ENCODE assay signal across 8 mouse cellular contexts in the genomic region with DNA sequence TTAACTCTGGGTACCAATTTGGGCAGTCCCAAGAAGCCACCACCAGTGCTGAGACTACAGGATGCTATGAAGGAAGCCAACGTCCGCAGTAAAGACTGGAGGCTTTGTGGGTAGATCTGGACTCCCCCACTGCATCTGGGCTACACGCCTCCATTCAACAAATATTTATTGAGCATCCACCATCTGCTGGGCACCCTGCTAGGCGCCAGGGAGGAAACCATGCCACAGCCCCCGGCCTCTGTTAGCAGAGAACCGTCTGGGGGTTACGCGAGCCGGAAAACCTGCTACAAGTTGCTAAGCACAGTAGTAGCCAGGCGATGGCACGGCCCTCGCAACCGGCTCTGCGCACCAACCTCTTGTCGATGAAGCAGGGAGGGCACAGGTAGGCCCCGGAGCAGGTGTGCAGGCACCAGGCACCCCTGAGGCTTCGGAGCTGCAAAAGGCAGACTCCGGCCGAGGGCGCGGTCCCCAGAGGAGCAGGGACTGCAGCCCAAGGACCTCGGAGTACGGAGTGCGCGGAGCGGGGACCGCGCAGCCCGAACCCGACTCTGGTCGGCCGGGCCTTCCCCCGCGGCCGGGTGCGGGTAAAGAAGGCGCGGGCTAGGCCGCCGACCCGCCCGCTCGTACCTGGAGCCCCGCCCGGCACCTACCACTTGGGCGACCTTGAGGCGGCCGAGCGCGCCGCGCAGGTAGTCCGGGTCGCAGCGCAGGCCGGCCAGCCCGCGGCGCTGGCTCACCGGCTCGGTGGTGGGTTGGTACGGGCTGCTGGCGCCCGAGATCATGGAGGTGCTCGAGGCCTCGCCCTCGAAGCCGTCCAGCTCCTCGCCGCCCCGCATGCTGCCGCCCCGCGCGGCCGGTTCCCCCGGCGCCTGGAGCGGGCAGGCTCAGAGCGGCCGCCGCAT. TPM values are rescaled to one million over a fixed set of nuclear protein-coding genes. Genes with fewer than 3 reads are reported as not detected.
DNase-seq lines count a peak whose midpoint lies in the region; ATAC-seq and TF ChIP-seq lines count a peak whose summit lies in the region.

No protein-coding gene starts in this region.

- no peaks in the 10 kb centered on the region for H3K9me3 ChIP-seq in liver, embryonic 11.5 days (ENCODE audit: control insufficient read depth, low read length)
- H3K9me3 ChIP-seq in midbrain, embryonic 16.5 days (replicated peaks; ENCODE audit: control insufficient read depth, low read length, poor library complexity, severe bottlenecking) = no peaks in the 10 kb centered on the region
- H3K9me3 ChIP-seq in stomach, postnatal 0 days (ENCODE audit: control insufficient read depth, low read length) = no peaks in the 10 kb centered on the region

- H3K27me3 ChIP-seq in liver, embryonic 11.5 days (replicated peaks; ENCODE audit: control insufficient read depth, insufficient read depth, low read length) = 0 out of 2 replicates have a peak, but pooled peaks cover 4% of the 10 kb centered on the region
- H3K27me3 ChIP-seq in midbrain, embryonic 16.5 days (ENCODE audit: control insufficient read depth, insufficient read depth, low read depth, low read length) = no peaks in the 10 kb centered on the region
- H3K27me3 ChIP-seq in stomach, postnatal 0 days (ENCODE audit: control insufficient read depth, insufficient read depth, low read length) = no peaks in the 10 kb centered on the region

- no peaks in the 10 kb centered on the region for H3K36me3 ChIP-seq in liver, embryonic 11.5 days (ENCODE audit: control insufficient read depth, insufficient read depth, low read length)
- no peaks in the 10 kb centered on the region for H3K36me3 ChIP-seq in midbrain, embryonic 16.5 days (ENCODE audit: control insufficient read depth, insufficient read depth, low read length)
- no peaks in the 10 kb centered on the region for H3K36me3 ChIP-seq in stomach, postnatal 0 days (ENCODE audit: control insufficient read depth, insufficient read depth, low read length)

- TF ChIP-seq CTCF in stomach, postnatal 0 days (IDR thresholded peaks at IDR 0.05; ENCODE audit: low read depth) = no peak

- peaks cover 7% of the 10 kb centered on the region; the same call in 1 of the 2 replicates for H3K4me1 ChIP-seq in liver, embryonic 11.5 days (replicated peaks; ENCODE audit: control insufficient read depth, insufficient read depth, low read length)
- H3K4me1 ChIP-seq in midbrain, embryonic 16.5 days (ENCODE audit: control insufficient read depth, insufficient read depth, low read length) = peaks cover 15% of the 10 kb centered on the region
- H3K4me1 ChIP-seq in stomach, postnatal 0 days (replicated peaks; ENCODE audit: control insufficient read depth, insufficient read depth) = no peaks in the 10 kb centered on the region

- H3K4me2 ChIP-seq in liver, embryonic 11.5 days = peak overlapping the region; percentile 99
- H3K4me2 ChIP-seq in midbrain, embryonic 16.5 days (ENCODE audit: low read length) = peak overlapping the region; percentile 66
- H3K4me2 ChIP-seq in stomach, postnatal 0 days (replicated peaks; ENCODE audit: low read depth) = peak overlapping the region; percentile 93

- under 1% methylated on average over 74 of the region's 82 CpGs for WGBS in liver, embryonic 11.5 days
- WGBS in midbrain, embryonic 16.5 days = under 1% methylated on average over 59 of the region's 82 CpGs
- under 1% methylated on average over 41 of the region's 82 CpGs for WGBS in stomach, postnatal 0 days

- H3K27ac ChIP-seq in liver, embryonic 11.5 days (ENCODE audit: low read depth, low read length) = peak overlapping the region; percentile 13; the same call in 1 of the 2 replicates
- peak overlapping the region; percentile 81 for H3K27ac ChIP-seq in midbrain, embryonic 16.5 days (ENCODE audit: low read length)
- peak overlapping the region; percentile 95 for H3K27ac ChIP-seq in stomach, postnatal 0 days (replicated peaks)

- TF ChIP-seq EP300 in stomach, postnatal 0 days (optimal IDR thresholded peaks at IDR 0.05) = no peak

- ATAC-seq in granulocyte monocyte progenitor cell, adult 5-6 weeks (replicated peaks; ENCODE audit: poor library complexity, severe bottlenecking) = peak; percentile 41
- ATAC-seq in liver, embryonic 11.5 days (replicated peaks; ENCODE audit: low FRiP score) = peak; percentile 63
- ATAC-seq in midbrain, embryonic 16.5 days = peak; percentile 79
- peak; percentile 73 for ATAC-seq in stomach, postnatal 0 days (ENCODE audit: low FRiP score, low TSS enrichment)

- H3K4me3 ChIP-seq in liver, embryonic 11.5 days (ENCODE audit: low read depth, low read length) = peak overlapping the region; percentile 79
- H3K4me3 ChIP-seq in midbrain, embryonic 16.5 days (ENCODE audit: low read depth, low read length) = peak overlapping the region; percentile 74
- peak overlapping the region; percentile 93 for H3K4me3 ChIP-seq in stomach, postnatal 0 days (ENCODE audit: low read depth, low read length)

- peak; percentile 3 for DNase-seq in spleen, adult 12 weeks (ENCODE audit: low spot score)
- DNase-seq in spleen, postnatal 14 days (ENCODE audit: low spot score in 2 of 2) = no peak
- DNase-seq in cerebellum, adult 9-11 months = peak; percentile 74
- DNase-seq in kidney, adult 11 months = peak; percentile 67
- peak; percentile 63 for DNase-seq in liver, embryonic 11.5 days (ENCODE audit: low spot score)
- peak; percentile 64 for DNase-seq in stomach, postnatal 0 days (ENCODE audit: low spot score)

- H3K9ac ChIP-seq in liver, embryonic 11.5 days (ENCODE audit: low read depth, low read length) = peak overlapping the region; percentile 75
- H3K9ac ChIP-seq in midbrain, embryonic 16.5 days (ENCODE audit: low read depth, low read length) = peak overlapping the region; percentile 93
- H3K9ac ChIP-seq in stomach, postnatal 0 days (ENCODE audit: low read length) = peak overlapping the region; percentile 89

RNA-seq across cellular contexts. Expression of gene Cmtm4, which starts 0.6 kb away (rescaled TPM):
- 0.58 and 1.4 TPM in 2 replicates for total RNA-seq in granulocyte monocyte progenitor cell, adult 5-6 weeks (2014; fragmentation: Nextera tagmentation)
- total RNA-seq in granulocyte monocyte progenitor cell, adult 5-6 weeks (2017) = 0.31 and 0.90 TPM in 2 replicates
- 1.2 and 1.3 TPM in 2 replicates for polyA plus RNA-seq in liver, embryonic 11.5 days (2014; fragmentation: Nextera tagmentation; extraction: Ambion mirVana)
- polyA plus RNA-seq in midbrain, embryonic 16.5 days (2015; fragmentation: Nextera tagmentation; extraction: Ambion mirVana) = 2.7 TPM in 2 replicates
- 4.6 and 4.8 TPM in 2 replicates for polyA plus RNA-seq in stomach, postnatal 0 days (2015; fragmentation: Nextera tagmentation; extraction: Ambion mirVana)

RNA-seq across cellular contexts. Expression of gene Dync1li2, which starts 47.8 kb away (rescaled TPM):
- 13.9 and 21.2 TPM in 2 replicates for total RNA-seq in granulocyte monocyte progenitor cell, adult 5-6 weeks (2014; fragmentation: Nextera tagmentation)
- total RNA-seq in granulocyte monocyte progenitor cell, adult 5-6 weeks (2017) = 43.4 and 44.1 TPM in 2 replicates
- polyA plus RNA-seq in liver, embryonic 11.5 days (2014; fragmentation: Nextera tagmentation; extraction: Ambion mirVana) = 31.4 and 33.1 TPM in 2 replicates
- polyA plus RNA-seq in midbrain, embryonic 16.5 days (2015; fragmentation: Nextera tagmentation; extraction: Ambion mirVana) = 114 and 136 TPM in 2 replicates
- 31.9 and 33.0 TPM in 2 replicates for polyA plus RNA-seq in stomach, postnatal 0 days (2015; fragmentation: Nextera tagmentation; extraction: Ambion mirVana)

RNA-seq across cellular contexts. Expression of gene Cmtm3, which starts 55.8 kb away (rescaled TPM):
- total RNA-seq in granulocyte monocyte progenitor cell, adult 5-6 weeks (2014; fragmentation: Nextera tagmentation) = 37.4 and 54.3 TPM in 2 replicates
- total RNA-seq in granulocyte monocyte progenitor cell, adult 5-6 weeks (2017) = 16.2 and 18.6 TPM in 2 replicates
- polyA plus RNA-seq in liver, embryonic 11.5 days (2014; fragmentation: Nextera tagmentation; extraction: Ambion mirVana) = 62.4 and 65.0 TPM in 2 replicates
- 33.7 and 37.0 TPM in 2 replicates for polyA plus RNA-seq in midbrain, embryonic 16.5 days (2015; fragmentation: Nextera tagmentation; extraction: Ambion mirVana)
- 48.4 and 52.1 TPM in 2 replicates for polyA plus RNA-seq in stomach, postnatal 0 days (2015; fragmentation: Nextera tagmentation; extraction: Ambion mirVana)

Comparison
In these comparisons a context has a peak if more than half of its experiments do, and no peak if none do; other contexts are left out.
1. DNase-seq: peak in spleen, adult 12 weeks (single experiment), cerebellum, adult 9-11 months (single experiment), kidney, adult 11 months (single experiment), liver, embryonic 11.5 days (single experiment) and stomach, postnatal 0 days (single experiment); none in spleen, postnatal 14 days (0 of 2).
2. H3K27ac ChIP-seq: peak in every context shown above with its lines; median percentile 95 in stomach, postnatal 0 days; 81 in midbrain, embryonic 16.5 days; 13 in liver, embryonic 11.5 days.
3. Peak in every context shown above with its lines, with median percentiles within 50 percentile points of each other: ATAC-seq, H3K4me2 ChIP-seq, H3K4me3 ChIP-seq and H3K9ac ChIP-seq.